Mouse (Mus musculus): ENCODE results near the gene Rad51b. TPM values are rescaled to one million over a fixed set of nuclear protein-coding genes. Genes with fewer than 3 reads are reported as not detected.

The Rad51b gene
- polyA plus RNA-seq, 1 experiment from 2014 or later = 4.4 TPM

DNA sequence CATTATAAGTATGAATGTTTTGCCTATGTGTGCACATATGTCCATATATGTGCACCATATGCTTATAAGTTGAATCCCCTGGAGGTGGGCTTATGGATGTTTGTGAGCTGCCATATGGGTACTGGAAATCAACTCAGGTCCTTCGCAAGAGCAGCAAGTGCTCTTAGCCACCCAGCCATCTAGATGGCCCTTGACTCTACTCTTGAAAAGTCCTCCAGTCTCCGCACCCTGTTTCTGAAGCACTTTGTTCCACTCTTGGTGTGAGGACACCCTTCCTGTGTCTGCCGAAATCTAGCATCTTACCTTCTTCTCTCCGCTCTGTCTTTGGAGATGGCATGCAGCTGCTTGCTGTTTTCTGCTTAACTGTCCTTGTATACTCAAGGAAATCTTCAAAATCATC is 291.7 kb downstream of the Rad51b start:
- Histone ChIP-seq H3K4me3 (ENCODE audit: low read depth, low read length) (no peak overlapping the region), H3K27ac (ENCODE audit: low read length) (no peak overlapping the region), H3K4me1 (ENCODE audit: control insufficient read depth, low read depth, low read length) (no peaks in the 10 kb centered on the region), H3K4me2 (ENCODE audit: low read depth, low read length) (no peak overlapping the region), H3K36me3 (ENCODE audit: control insufficient read depth, insufficient read depth) (no peaks in the 10 kb centered on the region), H3K27me3 (ENCODE audit: control insufficient read depth, insufficient read depth, low read depth, low read length) (no peaks in the 10 kb centered on the region), H3K9me3 (replicated peaks; ENCODE audit: control insufficient read depth, low read length) (no peaks in the 10 kb centered on the region), H3K9ac (ENCODE audit: low read depth, low read length) (no peak overlapping the region)
- 85% methylated on average over 4 of the region's 4 CpGs for WGBS (ENCODE audit: insufficient replicate concordance)
- no peak for ATAC-seq (ENCODE audit: low read depth)

- WGBS (ENCODE audit: insufficient replicate concordance) = 66% methylated on average over 4 of the region's 4 CpGs
- no peaks in the 10 kb centered on the region for H3K27me3 ChIP-seq (ENCODE audit: control insufficient read depth, insufficient read depth, low read depth, low read length)
Observed at GRCm38 (mm10) chr12:79592206-79592605, 295.1 kb downstream of the Rad51b start.

DNA sequence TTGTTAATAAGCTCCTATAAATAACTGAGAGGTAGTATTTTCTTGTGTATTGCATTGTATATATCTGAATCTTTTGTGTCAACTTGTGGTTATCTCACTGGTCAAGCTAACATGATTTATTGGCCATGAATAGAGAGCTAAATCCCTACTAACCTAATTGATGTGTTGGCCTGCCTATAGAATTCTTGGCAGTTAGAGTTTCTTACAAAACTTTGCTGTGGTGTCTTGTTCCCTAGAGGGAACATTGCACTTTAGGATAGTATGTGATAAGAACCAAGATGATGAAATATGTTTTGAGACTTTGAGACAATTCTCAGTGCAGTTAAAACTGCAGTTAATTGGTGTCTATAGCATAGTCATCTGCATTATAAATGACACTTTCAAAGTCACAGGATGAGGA is 299.8 kb downstream of the Rad51b start:
- H3K4me3 ChIP-seq (ENCODE audit: low read depth, low read length) = no peak overlapping the region
- H3K9ac ChIP-seq (ENCODE audit: low read depth, low read length) = no peak overlapping the region
- no peaks in the 10 kb centered on the region for H3K36me3 ChIP-seq (ENCODE audit: control insufficient read depth, insufficient read depth)
- H3K27me3 ChIP-seq (ENCODE audit: control insufficient read depth, insufficient read depth, low read depth, low read length) = no peaks in the 10 kb centered on the region
- no peak overlapping the region for H3K4me2 ChIP-seq (ENCODE audit: low read depth, low read length)
- H3K27ac ChIP-seq (ENCODE audit: low read length) = no peak overlapping the region
- no peaks in the 10 kb centered on the region; the same call in 1 of the 2 replicates for H3K4me1 ChIP-seq (ENCODE audit: control insufficient read depth, low read depth, low read length)
- H3K9me3 ChIP-seq (replicated peaks; ENCODE audit: control insufficient read depth, low read length) = no peaks in the 10 kb centered on the region
- ATAC-seq (ENCODE audit: low read depth) = no peak

More at GRCm38 (mm10) chr12:79592206-79592605, 295.1 kb downstream of the Rad51b start:
- Histone ChIP-seq H3K4me2 (ENCODE audit: low read depth, low read length) (no peak overlapping the region), H3K4me1 (ENCODE audit: control insufficient read depth, low read depth, low read length) (no peaks in the 10 kb centered on the region), H3K9me3 (replicated peaks; ENCODE audit: control insufficient read depth, low read length) (no peaks in the 10 kb centered on the region), H3K27ac (ENCODE audit: low read length) (no peak overlapping the region), H3K9ac (ENCODE audit: low read depth, low read length) (no peak overlapping the region), H3K4me3 (ENCODE audit: low read depth, low read length) (no peak overlapping the region), H3K36me3 (ENCODE audit: control insufficient read depth, insufficient read depth) (no peaks in the 10 kb centered on the region)
- ATAC-seq (ENCODE audit: low read depth) = no peak

- 74% methylated on average over 2 of the region's 2 CpGs for WGBS (ENCODE audit: insufficient replicate concordance)
- Histone ChIP-seq H3K27ac (ENCODE audit: low read length) (no peak overlapping the region), H3K4me1 (ENCODE audit: control insufficient read depth, low read depth, low read length) (no peaks in the 10 kb centered on the region; the same call in 1 of the 2 replicates)
Observed at GRCm38 (mm10) chr12:79597351-79597750, 300.3 kb downstream of the Rad51b start.

GRCm38 (mm10) chr12:79597786-79598185 is 300.7 kb downstream of the Rad51b start:
- no peaks in the 10 kb centered on the region for H3K9me3 ChIP-seq (replicated peaks; ENCODE audit: control insufficient read depth, low read length)
- H3K4me1 ChIP-seq (ENCODE audit: control insufficient read depth, low read depth, low read length) = no peaks in the 10 kb centered on the region; the same call in 1 of the 2 replicates
- ATAC-seq (ENCODE audit: low read depth) = no peak
- 81% methylated on average over 2 of the region's 2 CpGs for WGBS (ENCODE audit: insufficient replicate concordance)
- H3K27me3 ChIP-seq (ENCODE audit: control insufficient read depth, insufficient read depth, low read depth, low read length) = no peaks in the 10 kb centered on the region
- H3K36me3 ChIP-seq (ENCODE audit: control insufficient read depth, insufficient read depth) = no peaks in the 10 kb centered on the region
- H3K9ac ChIP-seq (ENCODE audit: low read depth, low read length) = no peak overlapping the region
- no peak overlapping the region for H3K4me3 ChIP-seq (ENCODE audit: low read depth, low read length)
- H3K27ac ChIP-seq (ENCODE audit: low read length) = no peak overlapping the region
- no peak overlapping the region for H3K4me2 ChIP-seq (ENCODE audit: low read depth, low read length)

More at GRCm38 (mm10) chr12:79597351-79597750, 300.3 kb downstream of the Rad51b start:
- ATAC-seq (ENCODE audit: low read depth) = no peak
- no peak overlapping the region for H3K9ac ChIP-seq (ENCODE audit: low read depth, low read length)
- no peak overlapping the region for H3K4me2 ChIP-seq (ENCODE audit: low read depth, low read length)
- H3K36me3 ChIP-seq (ENCODE audit: control insufficient read depth, insufficient read depth) = no peaks in the 10 kb centered on the region
- H3K4me3 ChIP-seq (ENCODE audit: low read depth, low read length) = no peak overlapping the region
- H3K27me3 ChIP-seq (ENCODE audit: control insufficient read depth, insufficient read depth, low read depth, low read length) = no peaks in the 10 kb centered on the region
- H3K9me3 ChIP-seq (replicated peaks; ENCODE audit: control insufficient read depth, low read length) = no peaks in the 10 kb centered on the region

DNA sequence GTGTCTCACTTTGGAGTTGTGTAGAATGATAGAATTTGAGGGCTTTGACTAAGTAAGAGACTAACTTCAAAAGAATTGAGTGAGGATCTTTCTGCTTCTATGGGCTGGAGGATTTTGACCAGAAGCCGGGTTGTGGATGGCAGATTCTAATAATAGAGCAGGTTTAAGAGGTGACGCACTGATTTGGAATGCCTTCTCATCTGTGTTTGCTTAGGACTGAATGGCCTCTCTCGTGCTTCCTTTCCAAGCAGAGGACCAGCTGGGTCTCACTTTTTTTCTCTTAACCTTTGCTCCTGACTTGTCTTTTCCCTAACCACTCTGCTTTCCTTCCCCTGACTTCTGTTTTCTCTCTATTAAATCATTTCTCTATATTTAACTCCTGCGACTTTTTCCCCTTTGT is 301.4 kb downstream of the Rad51b start:
- WGBS (ENCODE audit: insufficient replicate concordance) = 47% methylated on average over 4 of the region's 4 CpGs
- ATAC-seq (ENCODE audit: low read depth) = no peak
- no peaks in the 10 kb centered on the region for H3K36me3 ChIP-seq (ENCODE audit: control insufficient read depth, insufficient read depth)
- no peak overlapping the region for H3K4me2 ChIP-seq (ENCODE audit: low read depth, low read length)
- no peaks in the 10 kb centered on the region for H3K9me3 ChIP-seq (replicated peaks; ENCODE audit: control insufficient read depth, low read length)
- H3K27ac ChIP-seq (ENCODE audit: low read length) = no peak overlapping the region
- H3K4me3 ChIP-seq (ENCODE audit: low read depth, low read length) = no peak overlapping the region
- no peaks in the 10 kb centered on the region for H3K27me3 ChIP-seq (ENCODE audit: control insufficient read depth, insufficient read depth, low read depth, low read length)
- H3K9ac ChIP-seq (ENCODE audit: low read depth, low read length) = no peak overlapping the region
- H3K4me1 ChIP-seq (ENCODE audit: control insufficient read depth, low read depth, low read length) = no peaks in the 10 kb centered on the region; the same call in 1 of the 2 replicates

DNA sequence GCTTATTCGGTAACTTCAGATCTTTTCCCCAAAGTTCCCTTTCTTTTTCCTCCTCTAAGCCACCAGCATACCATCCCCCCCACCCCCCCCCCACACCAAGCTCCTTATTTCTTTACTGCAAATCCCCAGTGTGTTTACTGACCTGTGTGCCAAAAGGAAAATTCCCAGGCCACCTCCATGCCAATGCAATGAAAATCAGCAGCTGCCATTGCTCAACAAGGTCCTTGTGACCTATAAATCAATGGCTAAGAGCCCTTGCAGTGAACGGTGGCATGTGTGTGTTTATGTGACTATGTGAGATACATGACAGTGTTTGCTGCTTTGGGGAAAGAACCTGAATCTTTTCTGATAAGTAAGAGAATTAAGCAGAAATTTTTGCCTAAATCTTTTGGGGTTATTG is 301.8 kb downstream of the Rad51b start:
- no peak overlapping the region for H3K4me2 ChIP-seq (ENCODE audit: low read depth, low read length)
- no peaks in the 10 kb centered on the region for H3K9me3 ChIP-seq (replicated peaks; ENCODE audit: control insufficient read depth, low read length)
- 55% methylated on average over 2 of the region's 2 CpGs for WGBS (ENCODE audit: insufficient replicate concordance)
- no peak overlapping the region for H3K4me3 ChIP-seq (ENCODE audit: low read depth, low read length)
- no peak overlapping the region for H3K9ac ChIP-seq (ENCODE audit: low read depth, low read length)
- ATAC-seq (ENCODE audit: low read depth) = no peak
- H3K4me1 ChIP-seq (ENCODE audit: control insufficient read depth, low read depth, low read length) = no peaks in the 10 kb centered on the region; the same call in 1 of the 2 replicates
- H3K27me3 ChIP-seq (ENCODE audit: control insufficient read depth, insufficient read depth, low read depth, low read length) = no peaks in the 10 kb centered on the region
- no peaks in the 10 kb centered on the region for H3K36me3 ChIP-seq (ENCODE audit: control insufficient read depth, insufficient read depth)
- H3K27ac ChIP-seq (ENCODE audit: low read length) = no peak overlapping the region

DNA sequence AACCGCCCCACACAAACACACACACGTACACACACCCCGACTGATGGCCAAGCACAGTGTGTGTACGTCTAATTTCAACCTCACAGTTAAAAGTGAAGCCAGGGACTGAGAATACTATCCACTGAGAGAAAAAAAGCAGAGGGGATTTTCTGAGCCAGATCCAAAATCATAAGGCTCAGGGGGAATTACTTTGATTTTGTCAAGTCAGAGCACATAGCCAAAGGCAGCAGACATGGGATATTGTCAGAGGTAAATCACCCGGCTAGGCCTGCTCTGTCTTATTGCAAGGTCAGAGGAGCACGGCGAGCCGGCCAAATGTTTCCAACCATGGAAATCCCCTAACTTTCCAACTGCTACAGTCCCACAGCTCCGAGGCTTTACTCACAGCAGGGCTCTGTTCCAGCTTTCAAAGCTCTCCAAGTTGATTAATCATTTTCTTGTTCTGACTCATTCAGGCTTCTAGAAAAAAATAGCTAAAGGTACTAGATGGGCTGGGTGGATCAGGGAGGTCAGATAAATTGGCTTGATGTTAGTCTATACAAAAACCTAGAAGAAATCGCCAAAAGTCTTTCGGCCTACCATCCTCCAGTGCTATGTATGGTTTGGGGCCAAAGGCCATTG is 303.2 kb downstream of the Rad51b start:
- no peak for ATAC-seq (ENCODE audit: low read depth)
- Histone ChIP-seq H3K4me3 (ENCODE audit: low read depth, low read length) (no peak overlapping the region), H3K9me3 (replicated peaks; ENCODE audit: control insufficient read depth, low read length) (no peaks in the 10 kb centered on the region), H3K27me3 (ENCODE audit: control insufficient read depth, insufficient read depth, low read depth, low read length) (no peaks in the 10 kb centered on the region), H3K4me1 (ENCODE audit: control insufficient read depth, low read depth, low read length) (peaks cover 12% of the 10 kb centered on the region), H3K36me3 (ENCODE audit: control insufficient read depth, insufficient read depth) (no peaks in the 10 kb centered on the region), H3K4me2 (ENCODE audit: low read depth, low read length) (no peak overlapping the region), H3K27ac (ENCODE audit: low read length) (peak overlapping the region; percentile 50), H3K9ac (ENCODE audit: low read depth, low read length) (no peak overlapping the region)
- WGBS (ENCODE audit: insufficient replicate concordance) = 78% methylated on average over 11 of the region's 11 CpGs

GRCm38 (mm10) chr12:79602641-79603040 is 305.6 kb downstream of the Rad51b start:
- Histone ChIP-seq H3K36me3 (ENCODE audit: control insufficient read depth, insufficient read depth) (no peaks in the 10 kb centered on the region), H3K4me1 (ENCODE audit: control insufficient read depth, low read depth, low read length) (peaks cover 20% of the 10 kb centered on the region), H3K9me3 (replicated peaks; ENCODE audit: control insufficient read depth, low read length) (no peaks in the 10 kb centered on the region), H3K27me3 (ENCODE audit: control insufficient read depth, insufficient read depth, low read depth, low read length) (no peaks in the 10 kb centered on the region), H3K9ac (ENCODE audit: low read depth, low read length) (no peak overlapping the region), H3K27ac (ENCODE audit: low read length) (no peak overlapping the region), H3K4me2 (ENCODE audit: low read depth, low read length) (no peak overlapping the region), H3K4me3 (ENCODE audit: low read depth, low read length) (no peak overlapping the region)
- WGBS (ENCODE audit: insufficient replicate concordance) = 82% methylated on average over 3 of the region's 3 CpGs
- ATAC-seq (ENCODE audit: low read depth) = 0 out of 2 replicates have a peak, but pooled peaks have one; percentile 19
